Mouse (Mus musculus) heart, postnatal 0 days (tissue): ENCODE data around the gene Arl8a.

Experiments
- CTCF ChIP-seq: IDR thresholded peaks from 2 replicates; pipeline ENCODE4 v1.5.1; 2016; ENCODE audit warnings: antibody characterized with exemption, control low read depth, low read depth
- EP300 ChIP-seq: IDR thresholded peaks from 2 replicates; pipeline ENCODE4 v1.6.1; 2016; ENCODE audit warnings: antibody characterized with exemption, low read depth

DNA sequence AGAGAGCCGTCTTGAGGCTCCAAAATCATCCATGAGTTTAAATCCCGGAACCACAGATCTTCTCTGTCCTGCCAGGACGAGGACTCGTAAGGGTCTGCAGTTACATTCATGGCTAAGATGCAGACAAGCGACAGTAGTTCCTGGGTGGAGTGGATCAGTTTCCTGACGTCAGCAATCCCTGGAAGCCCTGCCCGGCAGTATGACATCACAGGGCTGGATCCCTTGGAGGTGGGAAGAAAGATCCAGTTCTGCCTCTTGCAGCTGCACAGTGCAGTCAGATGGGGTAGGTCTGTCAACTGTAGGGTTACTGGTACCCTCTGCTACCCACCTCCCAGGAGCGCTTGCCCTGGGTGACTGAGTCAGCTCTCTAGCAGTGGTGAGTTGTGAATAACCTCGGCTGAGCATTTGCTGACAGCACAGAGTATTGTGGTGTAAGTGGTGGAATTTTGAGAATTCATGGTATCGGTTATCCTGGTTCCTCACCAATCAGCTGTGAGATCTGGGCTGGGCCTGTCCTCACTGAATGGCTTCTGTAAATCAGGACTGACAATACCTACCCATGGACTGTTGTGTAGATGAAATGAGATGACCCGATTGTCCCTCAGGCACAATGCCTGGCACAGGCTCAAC lies 37.4 kb downstream of the Arl8a start:
- TF ChIP-seq CTCF (no peak), EP300 (no peak)
